Mouse (Mus musculus): Measurements from ENCODE around the gene Psg23. TPM values are rescaled to one million over a fixed set of nuclear protein-coding genes. Genes with fewer than 3 reads are reported as not detected.

Gene Psg23
- polyA plus RNA-seq (2012; fragmentation: generic; extraction: Trizol) = not detected

GRCm38 (mm10) chr7:18616401-18616800, at the start of gene Psg23:
Gene Psg23 (minus strand): TSS chr7:18616501.

DNA sequence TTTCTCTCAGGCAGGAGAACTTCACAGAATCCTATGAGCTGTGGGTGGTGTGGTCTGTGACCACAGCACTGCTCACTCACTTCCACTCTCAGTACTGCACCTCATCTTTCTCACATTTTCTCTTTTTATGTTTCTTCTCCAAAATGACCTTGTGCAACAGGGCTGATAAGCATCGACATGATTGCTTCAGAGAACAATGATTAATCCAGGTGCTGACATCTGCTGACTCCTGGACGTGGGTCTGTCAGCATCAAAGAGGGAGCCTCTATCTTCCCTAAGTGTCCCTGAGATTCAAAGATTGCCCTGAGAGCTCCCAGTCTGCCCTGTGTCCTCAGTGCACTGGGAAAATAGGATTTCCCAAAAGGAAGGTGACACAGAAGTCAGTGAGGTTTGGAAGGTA, 40.3 kb upstream of the Psg23 start, which contains the start of gene Psg21:
TSS of gene Psg21 (minus strand) at position 101 of the 400 bp plus-strand sequence.

DNA sequence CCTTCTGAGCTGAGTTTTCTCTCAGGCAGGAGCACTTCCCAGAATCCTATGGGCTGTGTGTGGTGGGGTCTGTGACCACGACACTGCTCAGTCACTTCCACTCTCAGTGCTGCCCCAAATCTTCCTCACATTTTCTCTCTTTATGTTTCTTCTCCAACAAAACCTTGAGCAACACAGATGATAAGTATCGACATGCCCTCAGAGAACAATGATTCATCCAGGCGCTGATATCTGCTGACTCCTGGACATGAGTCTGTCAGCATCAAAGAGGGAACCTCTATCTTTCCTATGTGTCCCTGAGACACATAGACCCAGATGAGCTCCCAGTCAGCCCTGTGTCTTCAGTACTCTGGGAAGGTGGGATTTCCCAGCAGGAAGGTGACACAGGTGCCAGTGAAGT, 49.1 kb downstream of the Psg23 start, which contains the start of gene Psg27:
TSS of gene Psg27 (minus strand) at position 101 of the 400 bp plus-strand sequence.

Other genes with a start within 250 kb of the Psg23 start
- not detected for gene Psg28, start 184.5 kb downstream of the Psg23 start, polyA plus RNA-seq (2012; fragmentation: generic; extraction: Trizol)
- gene Psg26, start 132.3 kb downstream of the Psg23 start, polyA plus RNA-seq (2012; fragmentation: generic; extraction: Trizol) = not detected
- not detected for gene Psg25, start 84.2 kb downstream of the Psg23 start, polyA plus RNA-seq (2012; fragmentation: generic; extraction: Trizol)
- gene Psg27, start 49.2 kb downstream of the Psg23 start, polyA plus RNA-seq (2012; fragmentation: generic; extraction: Trizol) = not detected
- gene Psg21, start 40.2 kb upstream of the Psg23 start, polyA plus RNA-seq (2012; fragmentation: generic; extraction: Trizol) = not detected
- gene Psg20, start 69.7 kb upstream of the Psg23 start, polyA plus RNA-seq (2012; fragmentation: generic; extraction: Trizol) = not detected
- not detected for gene Psg22, start 101.6 kb upstream of the Psg23 start, polyA plus RNA-seq (2012; fragmentation: generic; extraction: Trizol)
- not detected for gene Psg19, start 182.0 kb upstream of the Psg23 start, polyA plus RNA-seq (2012; fragmentation: generic; extraction: Trizol)
- gene Psg17, start 205.1 kb upstream of the Psg23 start, polyA plus RNA-seq (2012; fragmentation: generic; extraction: Trizol) = not detected
- 1 to 10 TPM in 1 of 2 experiments, under 1 TPM in 1; 0.04 to 2.0 TPM for gene Mill2, start 223.5 kb upstream of the Psg23 start, polyA plus RNA-seq (2012; fragmentation: generic; extraction: Trizol)